Mouse (Mus musculus) liver, embryonic 15.5 days (tissue): ENCODE results near the gene Steap3. TPM values are rescaled to one million over a fixed set of nuclear protein-coding genes. Genes with fewer than 3 reads are reported as not detected.

Source experiments
- ATAC-seq: fragments of 200-750 bp; cut with Nextera tagmentation; 2 replicates; pipeline ENCODE4 v1.8.0; 2017; ENCODE audit warnings: moderate number of reproducible peaks, mild to moderate bottlenecking, moderate library complexity; ENCODE audit not compliant: insufficient read depth
- H3K27ac ChIP-seq: fragments of 300-500 bp; sonication (generic); replicated peaks from 2 replicates; pipeline ENCODE4 v1.5.1; 2015; ENCODE audit warnings: mild to moderate bottlenecking, inconsistent platforms
- H3K27me3 ChIP-seq: fragments of 300-500 bp; sonication (generic); 2 replicates; pipeline ENCODE4 v1.6.1; 2015; ENCODE audit warnings: mild to moderate bottlenecking, inconsistent platforms
- H3K36me3 ChIP-seq: fragments of 300-500 bp; sonication (generic); replicated peaks from 2 replicates; pipeline ENCODE4 v1.6.1; 2015; ENCODE audit warnings: moderate library complexity, mild to moderate bottlenecking, inconsistent platforms
- H3K4me1 ChIP-seq: fragments of 300-500 bp; sonication (generic); replicated peaks from 2 replicates; pipeline ENCODE4 v1.6.1; 2015; ENCODE audit warnings: inconsistent platforms
- H3K4me2 ChIP-seq: fragments of 300-500 bp; sonication (generic); 2 replicates; pipeline ENCODE4 v1.6.1; 2015; ENCODE audit warnings: moderate library complexity, mild to moderate bottlenecking, inconsistent platforms
- H3K4me3 ChIP-seq: fragments of 300-500 bp; sonication (generic); replicated peaks from 2 replicates; pipeline ENCODE4 v1.5.1; 2015; ENCODE audit warnings: mild to moderate bottlenecking, inconsistent platforms
- H3K9ac ChIP-seq: fragments of 300-500 bp; sonication (generic); 2 replicates; pipeline ENCODE4 v1.6.1; 2015; ENCODE audit warnings: moderate library complexity, mild to moderate bottlenecking, inconsistent platforms
- H3K9me3 ChIP-seq: fragments of 300-500 bp; sonication (generic); replicated peaks from 2 replicates; pipeline ENCODE4 v1.6.1; 2016; ENCODE audit warnings: inconsistent platforms
- WGBS: fragments of 180-500 bp; shearing (Covaris S2); methylation state at CpG from one replicate; pipeline ENCODE4 v1.1.7; 2015; ENCODE audit warnings: mixed read lengths; ENCODE audit not compliant: insufficient replicate concordance; 5-methylcytosine and 5-hydroxymethylcytosine counted together
- polyA plus RNA-seq: library from polyadenylated mRNA; unstranded; fragments of >200 nt; fragmentation: Nextera tagmentation; extraction: Ambion mirVana; gene quantifications from 2 replicates; pipeline ENCODE4 v1.2.1, GENCODE M21; 2015

Gene Steap3
- polyA plus RNA-seq, 1 experiment from 2014 or later: 43.4 TPM

GRCm38 (mm10) chr1:120198942-120199341 is 73.6 kb downstream of the Steap3 start:
- Histone ChIP-seq H3K9me3 (no peaks in the 10 kb centered on the region), H3K36me3 (no peaks in the 10 kb centered on the region), H3K4me2 (no peak overlapping the region), H3K9ac (no peak overlapping the region), H3K27ac (no peak overlapping the region), H3K4me3 (no peak overlapping the region), H3K4me1 (no peaks in the 10 kb centered on the region), H3K27me3 (no peaks in the 10 kb centered on the region)
- ATAC-seq: no peak
- 61% methylated on average over 4 of the region's 4 CpGs for WGBS

GRCm38 (mm10) chr1:120198151-120198550 is 74.4 kb downstream of the Steap3 start:
- H3K4me1 ChIP-seq: no peaks in the 10 kb centered on the region
- no peaks in the 10 kb centered on the region for H3K9me3 ChIP-seq
- ATAC-seq: no peak
- no peak overlapping the region for H3K9ac ChIP-seq
- no peak overlapping the region for H3K4me2 ChIP-seq
- H3K27ac ChIP-seq: no peak overlapping the region
- H3K4me3 ChIP-seq: no peak overlapping the region
- no peaks in the 10 kb centered on the region for H3K36me3 ChIP-seq
- 52% methylated on average over 3 of the region's 3 CpGs for WGBS
- no peaks in the 10 kb centered on the region for H3K27me3 ChIP-seq

DNA sequence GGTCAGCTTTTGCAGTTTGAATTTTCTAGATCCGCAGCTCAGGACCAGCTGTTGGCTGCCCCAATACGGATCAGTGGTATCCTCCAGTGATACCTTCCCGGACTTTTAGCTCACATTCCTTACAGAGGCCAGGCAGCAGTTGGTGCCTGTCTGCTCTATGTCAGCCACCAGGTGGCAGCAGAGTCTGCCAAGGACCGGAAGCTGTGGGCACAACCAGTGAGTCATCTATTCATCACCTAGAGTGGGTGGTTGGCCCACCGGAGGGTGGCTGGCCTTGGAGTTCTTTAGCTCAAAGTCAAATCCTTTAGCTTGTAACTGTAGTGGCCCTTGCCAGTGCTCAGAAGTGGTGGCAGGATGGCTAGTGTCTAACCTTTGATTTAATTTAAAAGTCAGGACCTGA is 75.3 kb downstream of the Steap3 start:
- H3K4me3 ChIP-seq: no peak overlapping the region
- no peaks in the 10 kb centered on the region for H3K4me1 ChIP-seq
- no peak overlapping the region for H3K4me2 ChIP-seq
- no peak overlapping the region for H3K27ac ChIP-seq
- H3K9me3 ChIP-seq: no peaks in the 10 kb centered on the region
- H3K36me3 ChIP-seq: no peaks in the 10 kb centered on the region
- no peak overlapping the region for H3K9ac ChIP-seq
- no peaks in the 10 kb centered on the region for H3K27me3 ChIP-seq
- ATAC-seq: no peak
- 13% methylated on average over 5 of the region's 5 CpGs for WGBS

DNA sequence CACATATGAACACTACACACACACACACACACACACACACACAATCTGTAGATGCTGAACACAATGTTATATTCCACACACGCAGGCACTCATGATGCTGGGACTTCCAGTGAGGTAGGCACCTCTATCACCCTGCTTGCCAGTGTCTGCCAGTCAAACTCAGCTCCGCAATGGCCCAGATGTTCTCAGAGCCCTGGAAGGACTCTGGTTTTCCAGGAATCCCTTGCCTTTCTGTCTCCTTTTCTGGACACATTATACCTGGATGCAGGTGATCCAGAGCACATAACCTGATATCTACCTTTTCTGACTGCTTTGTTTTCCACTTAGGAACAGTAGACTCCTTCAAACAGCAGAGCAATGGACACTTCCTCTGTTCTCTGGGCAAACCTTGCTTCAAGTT is 75.8 kb downstream of the Steap3 start:
- WGBS: 53% methylated on average over 2 of the region's 2 CpGs
- Histone ChIP-seq H3K27me3 (no peaks in the 10 kb centered on the region), H3K27ac (no peak overlapping the region), H3K4me2 (no peak overlapping the region), H3K36me3 (no peaks in the 10 kb centered on the region), H3K9ac (no peak overlapping the region), H3K4me3 (no peak overlapping the region), H3K4me1 (no peaks in the 10 kb centered on the region), H3K9me3 (no peaks in the 10 kb centered on the region)
- ATAC-seq: no peak

DNA sequence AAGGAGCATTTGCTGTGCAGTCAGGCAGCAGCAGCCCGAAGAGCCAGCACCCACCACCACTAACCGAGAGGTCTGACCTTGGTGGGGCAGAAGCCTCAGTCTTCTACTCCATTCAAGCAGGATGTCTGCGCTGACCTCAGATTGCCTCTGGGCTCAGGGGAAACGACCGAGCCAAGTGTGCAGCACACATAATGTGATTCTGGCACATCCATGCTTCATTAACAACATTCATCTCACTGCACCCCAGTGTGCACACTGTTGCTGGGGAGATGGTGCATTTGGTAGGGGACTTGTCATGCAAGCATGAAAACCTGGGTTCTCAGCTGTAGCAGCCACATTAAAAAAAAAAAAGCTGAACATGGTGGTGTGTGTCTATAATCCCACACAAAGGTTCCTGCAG is 76.6 kb downstream of the Steap3 start:
- WGBS: 62% methylated on average over 5 of the region's 5 CpGs
- H3K36me3 ChIP-seq: no peaks in the 10 kb centered on the region

DNA sequence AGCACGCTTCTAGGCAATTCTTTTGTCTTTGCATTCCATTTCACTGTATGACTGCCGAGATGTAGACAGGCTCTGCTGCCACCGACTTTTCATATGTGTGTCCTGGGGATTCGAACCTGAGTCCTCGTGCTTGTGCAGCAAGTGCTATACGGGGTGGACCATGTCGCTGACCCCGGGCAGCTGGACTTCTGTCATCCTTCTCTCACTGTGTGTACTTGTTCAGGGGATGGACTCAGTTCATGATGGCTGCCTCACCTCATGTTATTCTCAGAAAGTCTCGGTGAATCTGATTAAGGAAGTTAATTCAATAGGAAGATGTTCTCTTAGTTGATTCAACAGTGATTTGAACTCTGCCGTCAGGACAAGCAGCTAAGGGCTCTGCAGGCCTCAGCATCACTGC is 78.9 kb downstream of the Steap3 start:
- no peak overlapping the region for H3K4me3 ChIP-seq
- H3K9ac ChIP-seq: no peak overlapping the region
- no peaks in the 10 kb centered on the region for H3K27me3 ChIP-seq
- H3K4me1 ChIP-seq: no peaks in the 10 kb centered on the region
- H3K27ac ChIP-seq: no peak overlapping the region
- ATAC-seq: no peak
- no peak overlapping the region for H3K4me2 ChIP-seq
- WGBS: 73% methylated on average over 10 of the region's 10 CpGs
- no peaks in the 10 kb centered on the region for H3K9me3 ChIP-seq
- H3K36me3 ChIP-seq: no peaks in the 10 kb centered on the region

More for the DNA sequence above, 76.6 kb downstream of the Steap3 start:
- Histone ChIP-seq H3K27me3 (no peaks in the 10 kb centered on the region), H3K27ac (no peak overlapping the region), H3K4me2 (no peak overlapping the region), H3K4me1 (no peaks in the 10 kb centered on the region), H3K4me3 (no peak overlapping the region), H3K9me3 (no peaks in the 10 kb centered on the region), H3K9ac (no peak overlapping the region)
- no peak for ATAC-seq

- no peak overlapping the region for H3K9ac ChIP-seq
- H3K4me3 ChIP-seq: no peak overlapping the region
- 62% methylated on average over 6 of the region's 6 CpGs for WGBS
- no peaks in the 10 kb centered on the region for H3K36me3 ChIP-seq
- H3K27me3 ChIP-seq: no peaks in the 10 kb centered on the region
- no peak overlapping the region for H3K27ac ChIP-seq
- no peaks in the 10 kb centered on the region for H3K4me1 ChIP-seq
- H3K9me3 ChIP-seq: no peaks in the 10 kb centered on the region
- H3K4me2 ChIP-seq: no peak overlapping the region
- ATAC-seq: no peak
Observed at GRCm38 (mm10) chr1:120192321-120192720, 80.2 kb downstream of the Steap3 start.

DNA sequence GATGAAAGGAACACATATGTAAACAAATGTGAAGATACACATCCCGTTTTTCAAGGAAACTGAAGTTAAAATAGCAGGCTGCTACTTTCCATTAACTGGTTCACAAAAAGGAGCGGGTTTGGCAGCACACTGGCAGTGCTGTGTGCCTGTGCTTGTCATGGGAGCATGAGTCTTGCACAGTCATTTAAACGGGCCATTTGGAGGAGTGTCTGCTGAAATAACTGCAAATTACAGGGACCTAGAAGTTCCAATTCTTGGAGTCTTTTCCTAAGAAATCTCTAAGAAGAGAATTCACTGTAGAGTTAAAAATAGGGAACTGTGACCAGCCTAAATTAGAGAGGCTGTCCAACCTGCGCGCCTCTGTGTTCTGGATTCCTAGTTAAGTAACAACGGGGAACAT is 81.6 kb downstream of the Steap3 start:
- Histone ChIP-seq H3K9me3 (no peaks in the 10 kb centered on the region), H3K27me3 (no peaks in the 10 kb centered on the region), H3K27ac (no peak overlapping the region), H3K36me3 (no peaks in the 10 kb centered on the region), H3K9ac (no peak overlapping the region), H3K4me1 (no peaks in the 10 kb centered on the region), H3K4me3 (no peak overlapping the region), H3K4me2 (no peak overlapping the region)
- WGBS: 64% methylated on average over 6 of the region's 6 CpGs
- ATAC-seq: no peak

GRCm38 (mm10) chr1:120190300-120190699 is 82.2 kb downstream of the Steap3 start:
- Histone ChIP-seq H3K4me2 (no peak overlapping the region), H3K4me3 (no peak overlapping the region), H3K27ac (no peak overlapping the region), H3K9ac (no peak overlapping the region), H3K36me3 (no peaks in the 10 kb centered on the region), H3K9me3 (no peaks in the 10 kb centered on the region), H3K27me3 (no peaks in the 10 kb centered on the region), H3K4me1 (no peaks in the 10 kb centered on the region)
- WGBS: 59% methylated on average over 2 of the region's 2 CpGs
- ATAC-seq: no peak

DNA sequence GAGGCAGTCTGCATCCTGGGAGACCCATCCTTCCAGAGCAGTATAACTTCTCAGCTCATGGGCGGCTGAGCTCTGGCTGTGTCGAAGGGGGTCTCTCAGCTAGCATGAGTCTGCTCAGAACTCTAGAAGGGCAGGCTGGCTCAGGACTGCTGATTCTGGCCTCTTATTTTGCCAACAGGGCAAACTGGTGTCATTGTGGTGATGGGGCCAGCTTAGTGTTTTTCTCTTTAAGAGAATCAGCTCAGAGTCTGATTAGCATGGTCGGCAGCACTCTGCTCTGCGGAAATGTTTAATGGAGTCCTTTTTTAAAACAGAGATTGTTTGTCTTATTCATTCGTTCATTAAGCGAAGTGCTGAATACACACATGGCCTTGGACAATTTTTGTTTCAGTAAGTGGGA is 83.3 kb downstream of the Steap3 start:
- no peak overlapping the region for H3K9ac ChIP-seq
- H3K36me3 ChIP-seq: no peaks in the 10 kb centered on the region
- no peak overlapping the region for H3K4me2 ChIP-seq
- H3K9me3 ChIP-seq: no peaks in the 10 kb centered on the region
- no peak for ATAC-seq
- H3K27me3 ChIP-seq: no peaks in the 10 kb centered on the region
- no peak overlapping the region for H3K4me3 ChIP-seq
- 80% methylated on average over 6 of the region's 6 CpGs for WGBS
- no peak overlapping the region for H3K27ac ChIP-seq
- H3K4me1 ChIP-seq: no peaks in the 10 kb centered on the region

GRCm38 (mm10) chr1:120187059-120187458 is 85.4 kb downstream of the Steap3 start:
- H3K9me3 ChIP-seq: no peaks in the 10 kb centered on the region
- H3K36me3 ChIP-seq: no peaks in the 10 kb centered on the region
- no peak for ATAC-seq
- WGBS: 71% methylated on average over 7 of the region's 7 CpGs
- H3K9ac ChIP-seq: no peak overlapping the region
- H3K4me1 ChIP-seq: no peaks in the 10 kb centered on the region
- H3K27me3 ChIP-seq: no peaks in the 10 kb centered on the region
- H3K27ac ChIP-seq: no peak overlapping the region
- no peak overlapping the region for H3K4me3 ChIP-seq
- no peak overlapping the region for H3K4me2 ChIP-seq

- Histone ChIP-seq H3K27me3 (no peaks in the 10 kb centered on the region), H3K36me3 (no peaks in the 10 kb centered on the region), H3K4me3 (no peak overlapping the region), H3K4me1 (no peaks in the 10 kb centered on the region), H3K27ac (no peak overlapping the region), H3K9me3 (no peaks in the 10 kb centered on the region), H3K9ac (no peak overlapping the region), H3K4me2 (no peak overlapping the region)
- 63% methylated on average over 9 of the region's 9 CpGs for WGBS
- no peak for ATAC-seq
Observed at GRCm38 (mm10) chr1:120186655-120187054, 85.8 kb downstream of the Steap3 start.
